Mouse (Mus musculus) common myeloid progenitor, adult 5-6 weeks (primary cell): Measurements from ENCODE around the gene Sh3rf3. TPM values are rescaled to one million over a fixed set of nuclear protein-coding genes. Genes with fewer than 3 reads are reported as not detected.

Source experiments
- ATAC-seq: replicated peaks from 2 replicates; pipeline ENCODE4 v1.8.0; 2016; ENCODE audit warnings: low read depth, mild to moderate bottlenecking, moderate TSS enrichment, inconsistent platforms; ENCODE audit not compliant: poor library complexity, severe bottlenecking
- total RNA-seq: library from RNA; stranded (forward); fragments of 200-1000, 187-1606 nt; gene quantifications from 2 replicates; pipeline ENCODE4 v1.2.3, GENCODE M21; 2017

The Sh3rf3 gene
- total RNA-seq, 1 experiment from 2014 or later: not detected

DNA sequence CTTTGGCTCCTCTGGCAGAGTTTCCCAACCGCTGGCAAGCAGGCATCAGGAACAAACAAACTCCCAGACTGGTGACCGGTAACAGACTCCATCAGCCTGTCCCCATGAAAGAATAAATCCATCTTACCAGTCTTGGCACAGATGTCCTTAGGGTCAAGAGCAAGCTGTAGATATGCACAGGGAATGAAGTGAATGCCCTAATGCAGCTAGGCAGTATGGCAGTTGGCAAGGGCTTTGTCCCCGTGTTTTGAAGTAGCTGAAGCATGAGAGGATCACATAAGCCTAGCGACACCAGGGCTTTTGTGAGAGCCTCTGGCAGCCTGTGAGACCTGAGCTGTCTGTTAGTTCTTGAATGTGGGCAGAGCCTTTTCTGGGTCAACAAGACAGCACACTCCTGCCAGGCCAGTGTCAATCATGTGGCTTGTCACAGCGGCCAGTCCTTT, 93.9 kb downstream of the Sh3rf3 start:
- ATAC-seq: no peak

DNA sequence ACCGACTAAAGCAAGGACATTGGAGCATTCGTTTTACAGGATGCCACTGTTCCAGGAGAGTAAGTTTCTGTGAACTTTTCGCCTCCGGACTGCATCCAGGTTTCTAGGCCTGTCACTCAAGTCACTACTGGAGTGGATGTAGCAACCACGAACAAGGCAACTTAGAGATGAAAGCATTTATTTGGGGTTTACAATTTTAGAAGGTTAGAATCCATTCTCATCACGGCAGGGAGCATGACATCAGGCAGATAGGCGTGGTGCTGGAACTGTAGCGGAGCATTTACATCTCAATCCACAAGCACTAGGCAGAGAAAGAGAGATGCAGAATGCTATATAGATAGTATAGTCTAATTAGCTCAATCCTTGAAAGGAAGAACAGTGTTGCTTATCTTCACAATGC, 95.3 kb downstream of the Sh3rf3 start:
- ATAC-seq: no peak

DNA sequence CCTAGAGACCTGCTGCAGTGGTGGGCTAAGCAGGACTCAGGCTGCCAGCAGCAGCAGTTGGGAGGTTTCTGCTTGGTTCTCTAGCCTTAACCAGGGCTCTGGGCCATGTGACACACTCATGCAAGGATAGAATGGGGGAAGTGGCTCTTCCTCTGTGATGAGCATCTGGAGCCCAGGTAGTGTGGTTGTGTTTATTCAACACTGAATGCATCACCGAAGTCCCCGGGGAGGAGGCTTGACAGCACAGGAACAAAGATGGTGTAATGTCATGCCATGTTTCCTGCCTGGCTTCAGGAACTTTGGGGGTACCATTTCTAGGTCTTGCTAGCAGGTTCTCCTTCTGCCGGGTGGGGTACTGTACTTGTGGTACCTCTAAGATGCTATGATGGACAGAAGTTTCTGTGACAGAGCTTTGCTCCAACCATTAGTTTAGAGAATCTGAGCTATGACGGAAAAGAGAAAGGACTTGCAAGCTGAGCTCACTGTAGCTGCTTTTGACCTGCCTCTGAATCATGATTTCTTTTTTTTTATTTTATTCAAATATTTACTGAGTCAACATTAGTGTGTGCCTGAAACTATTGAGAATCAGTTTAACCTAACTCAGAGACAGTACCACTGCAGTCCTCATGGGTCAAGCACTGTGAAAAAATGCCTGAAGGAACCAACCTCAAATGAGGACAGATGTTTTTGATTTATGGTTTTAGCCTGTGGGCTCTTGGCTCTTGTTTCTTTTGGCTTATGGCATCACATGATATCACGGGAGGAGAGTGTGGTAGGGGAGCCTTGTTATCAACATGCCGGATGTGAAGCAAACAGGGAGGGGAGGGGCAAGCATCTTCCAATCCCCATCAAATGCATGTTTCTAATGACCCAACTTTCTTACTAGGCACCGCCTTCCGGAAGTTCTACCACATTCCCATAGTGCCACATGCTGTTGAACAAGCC, 102.4 kb downstream of the Sh3rf3 start:
- no peak for ATAC-seq

DNA sequence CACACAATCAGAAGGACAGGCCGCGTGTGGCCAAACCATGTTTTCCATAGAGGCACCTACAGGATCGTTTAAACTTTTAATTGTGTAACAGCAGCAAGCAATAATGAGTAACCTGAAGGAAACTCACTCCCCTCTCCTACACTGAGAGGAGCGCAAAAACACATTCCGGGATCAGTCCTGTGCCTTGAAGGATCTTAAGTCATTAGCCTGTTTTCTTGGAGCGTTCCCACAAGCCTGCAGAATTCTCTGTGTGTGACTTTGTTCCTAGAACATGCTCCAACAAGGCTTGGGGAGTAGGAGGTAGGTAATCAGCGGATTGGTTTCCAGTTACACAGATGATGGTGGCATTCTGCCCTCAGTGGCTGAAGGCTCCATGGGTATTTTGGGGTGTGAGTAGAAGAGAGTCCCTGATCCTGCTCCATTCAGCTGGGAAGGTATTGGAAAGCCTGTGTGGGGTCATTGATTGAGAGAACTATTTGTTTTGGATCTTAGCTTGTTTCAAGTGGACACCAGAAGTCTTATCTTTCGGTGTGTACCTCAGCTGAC, 108.6 kb downstream of the Sh3rf3 start:
- no peak for ATAC-seq

DNA sequence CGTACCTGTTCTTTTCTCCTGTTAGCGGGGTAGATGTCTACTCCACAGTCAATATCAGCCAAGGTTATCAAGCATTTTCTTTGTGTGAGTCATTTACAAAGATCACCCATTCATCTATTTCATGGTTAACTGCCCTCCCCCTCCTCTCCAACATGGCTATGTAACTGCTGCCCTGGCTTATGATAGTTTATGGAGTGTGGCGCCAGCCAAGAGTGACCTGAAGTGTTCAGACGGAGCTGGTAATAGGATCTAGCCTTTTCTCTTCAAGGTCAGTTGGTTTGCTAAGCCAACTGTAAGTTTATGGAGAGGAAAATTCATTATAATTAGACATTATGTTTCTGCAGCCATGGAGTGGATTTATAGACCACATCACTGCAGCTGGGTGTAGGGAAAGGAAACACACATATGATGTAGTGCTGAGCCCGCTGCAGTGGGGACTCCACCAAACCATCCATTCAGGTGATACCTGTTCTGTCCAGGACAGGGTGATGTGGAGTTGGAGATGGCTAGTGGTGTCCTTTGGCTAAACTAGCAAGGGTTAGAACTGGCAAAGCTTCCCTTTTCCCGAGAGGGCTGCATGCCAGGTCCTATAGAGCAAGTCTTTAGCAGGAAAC, 109.2 kb downstream of the Sh3rf3 start:
- no peak for ATAC-seq

DNA sequence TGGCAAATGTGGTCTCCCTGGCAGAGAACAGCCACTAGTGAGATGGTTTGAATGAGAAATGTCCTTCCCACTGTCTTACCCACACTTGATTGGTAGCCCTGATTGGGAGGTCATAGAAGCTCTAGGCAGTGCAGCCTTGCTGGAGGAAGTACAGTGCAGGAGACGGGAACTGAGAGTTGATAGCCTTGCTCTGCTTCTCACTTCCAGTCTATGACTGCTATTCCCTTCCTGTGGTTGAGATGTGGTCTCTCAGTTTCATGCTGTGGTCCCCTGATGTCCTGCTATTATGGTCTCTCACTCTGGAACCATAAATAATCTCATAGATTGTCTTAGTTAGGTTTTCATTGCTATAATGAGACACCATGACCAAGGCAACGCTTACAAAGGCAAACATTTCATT, 109.8 kb downstream of the Sh3rf3 start:
- ATAC-seq: peak; percentile 83

DNA sequence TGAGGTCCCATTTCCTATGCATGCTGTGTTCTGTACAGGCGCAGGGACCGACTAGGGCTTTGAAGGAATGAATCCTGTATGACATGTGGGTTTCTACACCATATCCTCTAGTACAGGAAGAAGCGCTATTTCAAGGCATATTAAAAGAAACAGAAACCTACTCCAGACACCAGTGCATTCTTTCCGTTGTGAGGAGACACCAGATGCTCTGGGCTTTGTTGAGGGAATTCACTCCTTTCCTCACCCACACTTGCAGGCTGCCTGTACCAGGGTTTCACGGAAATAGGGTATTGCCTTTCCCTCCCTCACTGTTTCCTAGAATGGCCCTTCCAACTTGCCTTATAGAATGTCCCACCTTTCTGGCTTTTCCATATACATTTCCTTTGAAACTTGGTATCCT, 113.4 kb downstream of the Sh3rf3 start:
- no peak for ATAC-seq

DNA sequence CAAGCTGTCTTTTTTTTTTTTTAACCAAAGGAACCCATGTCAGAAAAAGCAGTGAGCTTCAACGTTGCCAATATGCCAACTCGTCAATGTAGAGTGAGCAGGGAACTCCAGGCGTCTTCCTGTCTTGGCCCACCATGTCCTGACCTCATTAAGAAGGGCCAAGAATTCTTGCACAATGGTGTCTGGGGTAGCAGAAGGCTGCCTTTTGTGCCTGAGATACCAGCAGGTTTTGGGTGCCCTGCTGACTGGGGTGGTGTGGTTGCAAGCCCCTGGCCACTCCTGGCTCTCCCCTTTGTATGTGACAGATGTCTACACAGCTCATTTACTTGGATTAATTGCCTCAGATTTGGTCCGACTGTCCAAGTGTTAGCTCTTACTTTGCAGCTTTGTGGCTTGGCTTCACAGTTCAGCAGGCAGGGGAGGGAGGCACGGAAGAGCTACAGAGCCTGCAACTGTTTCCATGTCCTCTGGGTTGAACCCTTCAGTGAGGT, 115.8 kb downstream of the Sh3rf3 start:
- ATAC-seq: no peak

DNA sequence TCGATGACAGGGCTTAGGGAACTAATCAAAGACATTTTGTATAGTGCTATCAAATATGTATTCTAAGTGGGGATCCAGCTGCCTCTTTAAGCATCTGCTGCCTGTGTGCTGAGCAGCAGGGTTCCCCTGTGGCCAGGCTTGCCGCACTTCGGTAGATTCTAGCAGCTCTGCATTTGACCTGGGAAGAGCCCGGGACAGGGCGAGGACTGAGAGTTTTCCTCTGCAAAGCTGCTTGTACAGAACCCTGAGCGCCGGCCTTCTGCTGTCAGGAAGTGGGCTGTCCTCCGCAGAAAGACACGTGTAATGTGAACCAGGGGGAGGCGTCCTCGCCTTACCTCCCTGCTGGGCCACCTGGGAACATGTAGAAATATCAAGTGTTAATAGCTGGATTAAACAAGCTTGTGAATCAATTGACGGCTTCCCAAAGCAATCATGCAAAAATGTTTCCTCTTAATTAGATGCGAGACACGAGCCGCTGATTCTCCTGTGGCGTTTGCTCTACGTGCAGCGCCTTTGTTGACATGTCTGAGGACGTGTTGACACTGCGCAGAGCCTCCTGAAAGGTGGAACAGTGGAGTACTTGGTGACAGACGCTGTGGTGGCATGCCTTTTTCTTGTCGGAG, 119.1 kb downstream of the Sh3rf3 start:
- ATAC-seq: no peak

DNA sequence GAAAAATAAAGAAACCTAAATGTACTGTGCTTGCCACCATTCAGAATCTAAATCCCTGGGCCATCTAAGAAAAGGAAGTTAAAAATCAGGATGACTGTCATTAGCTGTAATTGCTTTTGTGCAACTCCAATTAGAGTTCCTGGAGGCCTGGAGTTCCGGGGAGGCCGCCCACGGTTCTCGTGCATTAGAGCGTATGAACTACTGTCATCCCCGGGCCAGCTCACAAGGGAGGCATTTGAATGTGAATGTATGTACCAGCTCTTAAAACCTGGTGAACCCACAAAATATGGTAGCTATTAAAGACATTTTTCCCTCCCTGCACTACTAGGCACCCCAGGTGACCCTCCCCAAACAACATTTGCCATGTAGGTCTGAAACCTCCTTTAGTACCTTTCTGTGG, 122.4 kb downstream of the Sh3rf3 start:
- ATAC-seq: no peak

DNA sequence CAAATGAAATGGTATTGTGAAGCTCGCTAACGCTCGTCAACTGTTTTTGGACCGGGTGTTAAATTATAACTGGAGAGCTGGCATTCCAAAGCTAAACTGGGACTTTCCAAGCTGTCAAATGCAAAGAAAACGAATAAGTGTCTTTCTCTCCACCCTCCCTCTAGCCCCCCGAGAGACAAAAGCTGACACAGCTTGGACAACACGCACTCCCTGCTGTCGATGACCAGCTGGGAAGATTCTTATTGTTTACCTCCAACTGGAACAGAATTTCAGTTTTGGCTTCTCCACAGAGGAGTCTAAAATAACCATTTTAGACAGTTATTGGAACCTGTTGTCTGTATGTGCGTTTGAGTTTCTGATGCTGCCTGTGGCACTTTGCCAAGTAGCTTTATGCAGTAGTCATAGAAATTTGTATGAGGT, 123.3 kb downstream of the Sh3rf3 start:
- ATAC-seq: no peak

DNA sequence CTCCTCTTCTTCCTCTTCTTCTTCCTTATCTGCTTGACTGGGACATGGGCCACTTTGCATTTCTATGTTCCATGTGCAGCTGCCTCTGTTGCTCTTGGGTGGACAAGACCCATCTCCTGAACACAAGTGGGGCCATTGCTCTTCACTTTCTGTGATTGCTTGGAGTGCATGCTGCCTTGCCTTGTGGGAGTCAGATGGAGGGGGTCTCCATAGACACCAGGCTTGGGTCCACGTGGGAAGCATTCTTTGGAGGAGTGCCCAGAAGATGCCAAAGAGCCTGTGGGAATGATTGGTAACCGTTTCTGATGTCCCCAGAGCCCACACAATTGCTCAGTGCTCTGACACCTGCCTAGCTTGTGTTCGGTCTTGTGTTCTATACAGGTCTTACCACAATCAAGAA, 124.4 kb downstream of the Sh3rf3 start:
- ATAC-seq: no peak

DNA sequence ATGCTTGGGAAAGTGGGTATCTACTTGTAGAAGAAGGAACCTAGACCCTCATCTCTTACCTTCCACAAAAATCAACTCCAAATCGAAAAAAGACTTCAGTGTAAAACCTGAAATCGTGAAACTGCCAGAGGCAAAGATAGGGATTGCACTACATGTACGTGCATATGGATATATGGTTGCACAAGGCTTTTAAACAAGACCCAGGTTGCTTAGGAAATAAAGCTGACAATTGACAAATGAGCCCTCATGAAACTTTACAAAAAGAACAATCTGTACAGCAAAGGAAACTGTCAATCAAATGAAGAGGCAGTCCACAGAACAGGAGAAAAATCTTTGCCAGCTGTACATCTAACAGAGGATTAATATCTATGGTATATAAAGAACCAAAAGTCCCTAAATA, 129.7 kb downstream of the Sh3rf3 start:
- ATAC-seq: no peak

DNA sequence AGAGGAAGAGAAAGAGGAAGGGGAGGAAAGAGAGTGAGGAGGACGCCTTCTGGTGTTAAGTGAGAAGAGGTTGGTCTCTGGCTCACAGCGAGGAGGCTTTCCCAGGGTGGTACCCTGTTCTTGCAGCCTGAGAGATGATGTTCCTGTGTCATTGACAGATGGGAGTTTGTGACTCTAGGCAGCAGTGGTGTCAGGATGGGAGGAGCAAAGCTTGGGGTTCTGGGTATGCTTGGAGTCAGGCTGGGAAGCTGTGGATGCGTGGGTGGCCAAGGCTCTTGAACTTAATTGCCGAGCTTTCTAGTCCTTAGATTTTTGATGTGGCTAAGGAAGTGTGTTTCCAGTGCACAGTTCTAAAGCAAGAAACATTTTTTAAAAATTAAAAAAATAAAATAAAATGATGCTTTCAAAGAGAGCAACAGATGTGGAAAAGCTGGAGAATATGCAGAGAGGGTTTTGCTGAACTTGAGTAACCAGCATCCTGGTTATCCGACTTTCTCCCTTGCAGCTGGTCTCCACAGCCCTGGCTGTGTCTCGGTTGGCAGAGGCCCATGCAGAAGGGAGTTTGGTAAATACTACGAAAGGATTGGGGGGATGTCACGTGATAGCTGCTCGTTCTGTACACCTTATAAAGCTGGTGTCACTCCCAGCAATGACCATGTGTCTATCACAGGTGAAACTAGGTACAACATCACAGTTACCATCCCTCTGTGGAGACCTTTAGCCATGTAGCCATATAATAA, 130.7 kb downstream of the Sh3rf3 start:
- ATAC-seq: no peak

DNA sequence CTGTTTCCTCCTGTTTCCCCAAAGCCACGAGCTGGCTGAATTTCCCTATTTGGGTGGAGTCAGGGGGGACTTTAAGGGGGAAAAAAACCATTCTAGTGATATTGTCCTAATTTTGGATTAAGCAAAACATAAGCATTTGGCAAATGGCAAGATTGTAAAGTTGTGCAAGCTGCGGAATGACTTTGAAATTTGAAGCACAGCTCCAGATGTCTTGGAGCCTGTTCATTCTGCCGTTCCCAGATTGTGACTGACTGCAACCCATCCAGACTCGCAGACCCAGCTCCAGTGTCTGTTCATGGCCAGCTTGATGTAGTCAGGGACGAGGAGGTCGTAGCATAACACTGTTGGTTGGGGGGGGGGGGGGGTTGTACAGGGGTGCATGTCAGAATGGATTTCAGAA, 131.8 kb downstream of the Sh3rf3 start:
- no peak for ATAC-seq

DNA sequence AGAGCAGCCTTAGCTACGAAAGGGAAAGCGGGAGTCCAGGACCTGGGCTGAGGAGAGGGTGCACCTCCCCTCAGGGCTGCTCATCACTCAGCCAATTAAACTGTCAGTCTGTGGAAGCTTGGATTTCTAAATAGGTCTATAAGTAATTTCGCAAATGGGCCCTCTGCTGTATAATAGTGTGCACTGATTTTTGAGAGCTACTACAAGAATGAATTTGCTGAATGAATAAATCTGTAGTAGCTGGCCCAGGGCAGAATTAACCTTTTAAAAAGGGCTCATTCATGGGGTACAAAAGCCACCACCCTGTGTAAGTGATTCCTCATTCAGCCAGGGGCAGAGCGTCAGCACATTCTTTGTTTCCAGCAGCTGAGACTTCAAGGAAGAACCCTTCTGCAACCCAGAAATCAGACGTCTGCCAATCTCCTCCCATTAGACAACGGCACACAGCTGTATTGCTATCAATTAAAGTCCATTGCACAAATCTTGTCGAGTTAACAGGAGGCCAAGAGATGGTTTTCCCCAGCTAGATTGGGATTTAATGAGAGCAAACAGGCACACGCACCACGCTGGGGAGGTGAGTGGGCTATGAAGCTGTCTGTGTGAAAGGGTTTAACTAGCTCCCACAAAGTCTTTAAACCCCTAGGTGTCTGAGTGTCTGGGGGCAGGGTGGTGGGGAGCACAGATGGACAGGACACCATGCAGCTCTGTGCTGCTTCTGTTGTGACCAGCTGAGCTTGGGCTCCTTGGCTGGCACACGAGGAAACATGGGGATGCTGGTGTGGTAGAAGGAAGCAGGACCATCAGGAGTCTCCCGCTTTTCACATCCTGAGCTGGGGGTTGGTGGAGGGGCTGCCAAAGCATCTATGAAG, 136.8 kb downstream of the Sh3rf3 start:
- ATAC-seq: no peak

DNA sequence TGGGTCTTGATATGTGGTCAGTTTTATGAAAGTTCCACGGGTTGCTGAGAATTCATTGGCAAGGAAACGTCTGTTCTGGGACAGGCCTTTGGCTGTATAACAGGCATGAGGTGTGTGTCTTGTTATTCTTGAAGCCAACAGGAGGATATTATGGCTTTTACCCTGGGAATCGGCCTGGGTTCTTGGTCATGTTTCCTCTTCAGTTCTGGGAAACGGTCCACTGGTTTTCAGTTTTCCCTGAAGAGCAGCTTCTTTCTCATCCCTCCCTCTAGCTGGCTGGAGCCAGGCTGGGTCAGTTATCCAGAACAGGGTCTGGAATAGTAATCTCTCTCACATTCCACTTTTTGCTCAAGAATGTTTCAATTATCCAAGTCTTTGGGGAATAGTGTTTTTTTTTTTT, 147.0 kb downstream of the Sh3rf3 start:
- ATAC-seq: no peak

DNA sequence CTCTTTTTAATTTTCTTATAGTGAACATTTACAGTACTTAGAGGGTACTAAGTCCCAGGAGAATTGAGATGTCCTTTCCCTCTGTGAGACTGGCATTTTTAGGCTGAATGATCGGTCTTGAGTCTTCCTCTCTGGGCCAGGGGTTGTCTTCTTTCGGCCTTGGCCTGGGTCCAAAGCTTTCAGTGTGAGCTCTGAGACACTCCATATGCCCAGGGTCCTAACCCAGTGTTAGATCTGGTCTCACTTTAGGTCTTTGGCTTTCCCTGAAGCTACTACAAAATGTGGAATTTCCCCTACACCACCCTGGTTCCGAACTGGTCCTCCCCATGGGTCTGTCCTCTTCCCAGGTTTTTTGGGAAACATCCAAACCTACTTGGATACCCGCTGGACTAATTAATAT, 155.1 kb downstream of the Sh3rf3 start:
- no peak for ATAC-seq

DNA sequence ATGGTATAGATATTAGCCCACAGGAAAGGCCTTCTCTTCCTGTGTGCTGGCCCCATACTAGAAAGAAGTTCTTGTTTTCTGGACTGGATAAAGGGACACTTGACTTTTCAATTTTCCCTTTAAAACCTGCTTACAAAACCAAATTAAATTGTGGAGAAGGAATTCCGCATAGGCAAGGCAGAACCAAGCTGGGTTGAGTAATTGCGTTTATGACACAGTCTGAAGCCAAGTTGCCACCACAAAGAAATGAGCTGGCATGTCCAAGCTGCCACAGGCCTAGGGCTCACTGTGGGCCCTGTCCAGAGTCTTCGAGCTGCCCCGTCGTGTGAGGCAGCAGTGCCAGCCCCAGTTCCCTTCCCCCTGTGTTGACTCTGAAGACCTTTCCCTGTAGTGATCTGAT, 156.2 kb downstream of the Sh3rf3 start:
- no peak for ATAC-seq
